Mouse (Mus musculus) hindbrain, postnatal 0 days (tissue): ENCODE results near the gene Cfap100. TPM values are rescaled to one million over a fixed set of nuclear protein-coding genes. Genes with fewer than 3 reads are reported as not detected.

ENCODE experiments used
- ATAC-seq: fragments of 200-750 bp; cut with Nextera tagmentation; 2 replicates; pipeline ENCODE4 v1.8.0; 2017; ENCODE audit warnings: mild to moderate bottlenecking, moderate TSS enrichment, moderate library complexity
- DNase-seq: peaks from one replicate; pipeline ENCODE4 v3.0.0-alpha.2; 2015; ENCODE audit warnings: low spot score
- H3K27ac ChIP-seq: fragments of 300-500 bp; sonication (generic); 2 replicates; pipeline ENCODE4 v1.5.1; 2014; ENCODE audit warnings: mild to moderate bottlenecking
- H3K27me3 ChIP-seq: fragments of 300-500 bp; sonication (generic); 2 replicates; pipeline ENCODE4 v1.6.1; 2014; ENCODE audit warnings: low read length, mixed read lengths; ENCODE audit not compliant: insufficient read depth
- H3K36me3 ChIP-seq: fragments of 300-500 bp; sonication (generic); 2 replicates; pipeline ENCODE4 v1.6.1; 2014; ENCODE audit warnings: low read length, mixed read lengths; ENCODE audit not compliant: insufficient read depth
- H3K4me1 ChIP-seq: fragments of 300-500 bp; sonication (generic); 2 replicates; pipeline ENCODE4 v1.6.1; 2014; ENCODE audit warnings: antibody characterized with exemption, low read length, mixed read lengths; ENCODE audit not compliant: insufficient read depth
- H3K4me2 ChIP-seq: fragments of 300-500 bp; sonication (generic); 2 replicates; pipeline ENCODE4 v1.6.1; 2014; ENCODE audit warnings: low read depth, mild to moderate bottlenecking, low read length, moderate library complexity, mixed read lengths
- H3K4me3 ChIP-seq: fragments of 300-500 bp; sonication (generic); 2 replicates; pipeline ENCODE4 v1.5.1; 2014; ENCODE audit warnings: low read length
- H3K9ac ChIP-seq: fragments of 300-500 bp; sonication (generic); replicated peaks from 2 replicates; pipeline ENCODE4 v1.6.1; 2014; ENCODE audit warnings: mild to moderate bottlenecking, low read length, moderate library complexity, mixed read lengths
- H3K9me3 ChIP-seq: fragments of 300-500 bp; sonication (generic); 2 replicates; pipeline ENCODE4 v1.6.1; 2016; ENCODE audit warnings: low read length, mixed read lengths
- CTCF ChIP-seq: IDR thresholded peaks from 2 replicates; pipeline ENCODE4 v1.5.1; 2016; ENCODE audit warnings: antibody characterized with exemption, control low read depth, low read depth
- WGBS: fragments of 180-500 bp; shearing (Covaris S2); extraction: QIAGEN DNeasy Blood & Tissue Kit; methylation state at CpG from one replicate; pipeline ENCODE4 v1.1.7; 2014; 5-methylcytosine and 5-hydroxymethylcytosine counted together
- polyA plus RNA-seq: library from polyadenylated mRNA; unstranded; fragments of >200 nt; fragmentation: Nextera tagmentation; extraction: Ambion mirVana; gene quantifications from 2 replicates; pipeline ENCODE4 v1.2.1, GENCODE M21; 2015
- total RNA-seq: library from RNA; depleted of rRNA; stranded (reverse); fragments of >200 nt; gene quantifications from 2 replicates; pipeline ENCODE4 v1.2.3, GENCODE M21; 2014

The Cfap100 gene
- total and polyA plus RNA-seq, 2 experiments from 2014 or later = 8.2 to 29.4 TPM

GRCm38 (mm10) chr6:90369725-90370553 lies 58.7 kb downstream of the Cfap100 start:
- peak; percentile 84 for ATAC-seq
- H3K27me3 ChIP-seq = no peaks in the 10 kb centered on the region
- H3K4me2 ChIP-seq = peak overlapping the region; percentile 93
- H3K27ac ChIP-seq = peak overlapping the region; percentile 87
- H3K9me3 ChIP-seq = no peaks in the 10 kb centered on the region
- DNase-seq = peak; percentile 43
- peak overlapping the region; percentile 96 for H3K4me3 ChIP-seq
- H3K36me3 ChIP-seq = peaks cover 18% of the 10 kb centered on the region; the same call in 1 of the 2 replicates
- peaks cover 17% of the 10 kb centered on the region for H3K4me1 ChIP-seq
- peak; percentile 13; the same call in 1 of the 2 replicates for TF ChIP-seq CTCF
- H3K9ac ChIP-seq = peak overlapping the region; percentile 86
- 1% methylated on average over 92 of the region's 98 CpGs for WGBS

GRCm38 (mm10) chr6:90368976-90369724 lies 59.4 kb downstream of the Cfap100 start, which contains the start of gene Zxdc:
TSS of gene Zxdc (plus strand) at chr6:90369492.
- peak; percentile 5; the same call in 1 of the 2 replicates for TF ChIP-seq CTCF
- no peaks in the 10 kb centered on the region for H3K9me3 ChIP-seq
- DNase-seq (peak; percentile 99), ATAC-seq (peak; percentile 97)
- 6% methylated on average over 41 of the region's 41 CpGs for WGBS
- H3K27me3 ChIP-seq = no peaks in the 10 kb centered on the region
- peak within 1 kb of the TSS; percentile 93 for H3K4me2 ChIP-seq
- peaks cover 11% of the 10 kb centered on the region; the same call in 1 of the 2 replicates for H3K36me3 ChIP-seq
- peak within 1 kb of the TSS; percentile 96 for H3K4me3 ChIP-seq
- H3K9ac ChIP-seq = peak within 1 kb of the TSS; percentile 86
- H3K27ac ChIP-seq = peak within 1 kb of the TSS; percentile 87
- H3K4me1 ChIP-seq = peaks cover 17% of the 10 kb centered on the region

GRCm38 (mm10) chr6:90363301-90363700 lies 65.3 kb downstream of the Cfap100 start:
- no peak overlapping the region for H3K4me2 ChIP-seq
- ATAC-seq = no peak
- 90% methylated on average over 5 of the region's 5 CpGs for WGBS
- peaks cover 12% of the 10 kb centered on the region for H3K4me1 ChIP-seq
- H3K9ac ChIP-seq = no peak overlapping the region
- no peaks in the 10 kb centered on the region for H3K27me3 ChIP-seq
- no peaks in the 10 kb centered on the region for H3K9me3 ChIP-seq
- H3K27ac ChIP-seq = no peak overlapping the region
- no peak for DNase-seq
- no peaks in the 10 kb centered on the region for H3K36me3 ChIP-seq
- TF ChIP-seq CTCF = no peak
- no peak overlapping the region for H3K4me3 ChIP-seq

- Histone ChIP-seq H3K4me1 (peaks cover 12% of the 10 kb centered on the region), H3K36me3 (no peaks in the 10 kb centered on the region), H3K27me3 (no peaks in the 10 kb centered on the region), H3K9ac (no peak overlapping the region), H3K9me3 (no peaks in the 10 kb centered on the region), H3K27ac (no peak overlapping the region; the same call in 1 of the 2 replicates), H3K4me3 (no peak overlapping the region), H3K4me2 (no peak overlapping the region)
- DNase-seq (no peak), ATAC-seq (no peak)
- TF ChIP-seq CTCF = no peak
- 90% methylated on average over 6 of the region's 6 CpGs for WGBS
Observed at GRCm38 (mm10) chr6:90360922-90361614, 67.5 kb downstream of the Cfap100 start.

GRCm38 (mm10) chr6:90360024-90360781 lies 68.4 kb downstream of the Cfap100 start:
- 35% methylated on average over 7 of the region's 7 CpGs for WGBS
- Histone ChIP-seq H3K27me3 (no peaks in the 10 kb centered on the region), H3K9me3 (no peaks in the 10 kb centered on the region), H3K36me3 (no peaks in the 10 kb centered on the region), H3K4me2 (no peak overlapping the region), H3K4me1 (peaks cover 12% of the 10 kb centered on the region), H3K9ac (no peak overlapping the region), H3K4me3 (no peak overlapping the region), H3K27ac (peak overlapping the region; percentile 45)
- DNase-seq = peak; percentile 73
- TF ChIP-seq CTCF = no peak
- peak; percentile 86 for ATAC-seq

- peaks cover 12% of the 10 kb centered on the region for H3K4me1 ChIP-seq
- no peak for TF ChIP-seq CTCF
- H3K9ac ChIP-seq = no peak overlapping the region
- 41% methylated on average over 2 of the region's 2 CpGs for WGBS
- ATAC-seq (no peak; the same call in 1 of the 2 replicates), DNase-seq (no peak)
- H3K4me3 ChIP-seq = no peak overlapping the region
- H3K9me3 ChIP-seq = no peaks in the 10 kb centered on the region
- no peak overlapping the region for H3K4me2 ChIP-seq
- H3K27ac ChIP-seq = no peak overlapping the region
- no peaks in the 10 kb centered on the region for H3K27me3 ChIP-seq
- no peaks in the 10 kb centered on the region for H3K36me3 ChIP-seq
Observed at GRCm38 (mm10) chr6:90359445-90359844, 69.2 kb downstream of the Cfap100 start.
